Mouse (Mus musculus): ENCODE results near the gene Rabgap1l.
A peak's percentile ranks its signal among the peaks of the same experiment; 100 is the strongest.
"Not testable (repeated sequence)": the region's sequence is repeated elsewhere in the genome, so short reads cannot be mapped to it uniquely, and the experiment has no call there.

The Rabgap1l gene

DNA sequence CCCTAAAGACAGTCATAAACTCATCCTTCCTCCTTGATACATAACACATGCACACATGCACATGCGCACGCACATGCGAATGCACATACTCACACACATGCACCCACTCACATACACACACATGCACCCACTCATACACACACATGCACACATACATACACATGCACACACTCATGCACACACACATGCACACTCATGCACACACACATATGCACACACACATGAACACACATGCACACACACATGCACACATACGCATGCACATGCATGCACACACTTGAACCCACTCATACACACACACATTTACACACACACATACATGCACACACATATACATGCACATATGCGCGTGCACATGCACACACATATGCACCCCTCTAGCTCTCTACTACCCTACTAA is 89.2 kb downstream of the Rabgap1l start:
- DNase-seq (ENCODE audit: low read depth, low spot score), result no peak

DNA sequence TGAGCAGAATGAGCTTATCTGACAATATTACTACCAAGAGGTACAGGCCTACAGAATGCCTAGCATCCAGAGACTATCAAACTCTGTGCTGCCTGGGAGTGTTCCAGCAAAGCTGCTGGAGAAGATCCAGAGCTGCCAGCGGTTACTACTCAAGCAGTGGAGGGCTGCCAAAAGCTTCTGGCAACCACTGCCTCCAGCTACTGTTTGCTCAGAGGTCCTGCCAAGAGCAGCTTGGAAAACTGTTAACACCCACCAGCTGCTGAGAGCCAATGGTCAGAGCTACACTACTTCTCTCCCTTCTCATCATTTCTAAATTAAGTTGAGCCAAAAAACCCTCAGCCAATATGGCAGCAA is 99.9 kb downstream of the Rabgap1l start:
- DNase-seq (ENCODE audit: low read depth, low spot score), result peak; percentile 91

DNA sequence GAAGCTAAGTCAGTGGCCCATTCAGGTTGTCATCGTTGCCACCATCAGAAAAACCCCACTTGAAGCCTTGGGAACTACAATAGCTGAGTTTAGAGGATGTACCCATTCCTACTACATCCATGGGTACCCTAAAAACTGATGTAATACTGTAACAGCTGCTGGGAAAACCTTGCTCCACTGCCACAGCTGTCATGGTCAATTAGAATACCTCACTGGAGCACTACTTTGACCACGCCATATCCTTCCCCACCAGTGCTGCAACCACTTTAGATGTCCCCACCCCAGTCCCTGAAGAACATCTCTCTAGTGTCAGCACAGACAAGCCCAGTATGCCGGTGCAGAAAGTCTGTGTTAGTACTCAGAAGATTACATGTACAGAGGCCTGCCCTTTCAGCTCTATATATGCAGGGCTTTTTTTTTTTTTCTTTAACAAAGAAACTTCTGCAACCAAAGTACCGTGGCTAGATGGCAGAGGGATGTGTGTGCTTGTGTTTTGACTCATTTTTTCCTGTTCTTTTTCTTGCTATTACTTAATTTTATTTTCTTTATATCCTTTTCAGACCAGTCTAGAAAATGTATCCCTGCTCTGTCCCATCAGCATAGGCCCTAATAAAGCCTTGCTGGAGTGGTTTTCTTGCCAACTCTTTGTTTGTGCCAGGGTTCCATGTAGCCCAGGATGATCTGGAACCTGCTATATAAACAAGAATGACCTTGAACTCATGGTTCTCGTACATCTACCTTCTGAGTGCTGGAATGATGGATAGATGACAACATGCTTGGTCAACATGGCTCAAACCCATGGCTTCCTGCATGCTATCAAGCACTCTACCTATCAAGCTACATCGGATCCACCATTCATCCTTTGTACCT is 100.6 kb downstream of the Rabgap1l start:
- DNase-seq (ENCODE audit: low read depth, low spot score), result no peak

DNA sequence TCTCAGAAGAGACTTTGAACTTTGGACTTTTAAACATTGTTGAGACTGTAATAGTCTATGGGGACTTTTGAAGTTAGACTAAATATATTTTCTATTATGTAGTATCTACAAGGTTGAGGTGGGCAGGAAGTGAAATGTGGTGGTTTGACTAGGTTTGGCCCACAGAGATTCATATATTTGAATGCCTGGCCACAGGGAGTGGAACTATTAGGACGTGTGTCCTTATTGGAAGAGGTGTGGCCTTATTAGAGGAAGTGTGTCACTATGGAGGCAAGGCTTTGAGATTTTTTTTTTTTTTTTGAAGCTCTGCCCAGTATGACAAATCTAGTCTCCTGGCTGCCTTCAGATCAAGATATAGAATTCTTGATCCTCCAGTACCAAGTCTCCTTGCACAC is 101.8 kb downstream of the Rabgap1l start:
- no peak for DNase-seq (ENCODE audit: low read depth, low spot score)

DNA sequence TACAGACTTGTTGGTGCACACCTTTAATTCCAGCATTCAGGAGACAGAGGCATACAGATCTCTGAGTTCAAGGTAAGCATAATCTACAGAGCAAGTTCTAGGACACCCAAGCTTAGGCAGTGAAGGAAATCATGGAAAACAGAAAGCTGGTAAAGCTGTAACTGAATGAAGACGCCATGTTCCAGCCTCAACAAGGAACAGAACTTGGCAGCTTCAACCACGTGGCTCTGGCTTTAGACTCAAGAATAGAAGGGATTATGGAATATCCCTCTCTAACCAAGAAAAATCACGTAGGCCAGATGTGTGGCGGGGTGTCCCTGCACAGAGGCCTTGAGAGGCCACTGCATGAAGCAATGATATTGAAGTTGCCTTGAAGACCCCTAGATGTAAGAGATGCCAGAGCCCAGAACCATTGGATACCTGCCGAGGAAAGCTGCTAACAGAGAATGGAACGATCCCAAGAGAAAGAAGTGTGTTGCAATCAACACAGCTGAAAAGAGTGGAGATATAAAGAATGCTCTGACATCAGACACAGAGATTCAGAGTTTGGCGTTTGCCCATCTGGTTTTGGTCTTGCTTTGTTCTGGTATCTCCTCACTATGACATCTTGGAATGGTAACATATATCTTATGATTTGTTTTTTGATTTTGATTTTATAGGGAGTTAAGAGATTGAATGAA is 102.4 kb downstream of the Rabgap1l start:
- DNase-seq (ENCODE audit: low read depth, low spot score), result no peak

DNA sequence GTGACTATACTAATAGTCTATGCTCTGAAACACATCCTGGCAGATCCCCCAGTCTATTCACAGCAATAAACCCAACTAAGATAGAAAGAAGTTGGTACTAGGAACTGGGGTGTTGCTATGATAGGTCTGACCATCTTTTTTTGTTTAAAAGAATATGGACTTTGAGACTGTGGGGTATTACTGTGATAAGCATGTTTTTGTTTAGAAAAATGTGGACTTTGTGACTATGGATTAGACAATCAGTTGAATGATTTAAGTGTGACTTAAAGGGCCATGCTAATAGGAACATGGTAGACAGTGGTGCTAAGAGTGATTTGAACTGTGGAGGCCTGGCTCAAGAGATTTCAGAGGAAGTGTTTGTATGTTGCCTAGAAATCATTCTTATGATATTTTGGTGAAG is 103.5 kb downstream of the Rabgap1l start:
- no peak for DNase-seq (ENCODE audit: low read depth, low spot score)

DNA sequence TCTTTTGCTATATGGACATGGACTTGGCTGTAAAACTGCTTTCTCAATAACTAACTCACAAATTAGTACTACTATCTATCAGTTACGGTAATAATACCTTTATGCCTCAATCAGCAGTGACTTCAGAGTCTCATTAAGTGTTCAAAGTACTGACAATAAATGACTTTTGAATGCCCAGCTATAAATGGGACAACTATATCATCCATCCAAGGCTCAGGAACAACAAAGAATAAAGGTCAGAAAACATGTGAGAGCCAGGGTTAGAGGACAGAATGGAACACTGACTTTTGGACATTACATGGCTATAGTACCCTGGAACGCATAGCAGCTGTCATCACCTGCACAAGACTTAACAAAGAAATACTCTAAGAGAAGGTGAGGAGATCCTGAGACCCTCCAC is 108.8 kb downstream of the Rabgap1l start:
- DNase-seq (ENCODE audit: low read depth, low spot score), result no peak

DNA sequence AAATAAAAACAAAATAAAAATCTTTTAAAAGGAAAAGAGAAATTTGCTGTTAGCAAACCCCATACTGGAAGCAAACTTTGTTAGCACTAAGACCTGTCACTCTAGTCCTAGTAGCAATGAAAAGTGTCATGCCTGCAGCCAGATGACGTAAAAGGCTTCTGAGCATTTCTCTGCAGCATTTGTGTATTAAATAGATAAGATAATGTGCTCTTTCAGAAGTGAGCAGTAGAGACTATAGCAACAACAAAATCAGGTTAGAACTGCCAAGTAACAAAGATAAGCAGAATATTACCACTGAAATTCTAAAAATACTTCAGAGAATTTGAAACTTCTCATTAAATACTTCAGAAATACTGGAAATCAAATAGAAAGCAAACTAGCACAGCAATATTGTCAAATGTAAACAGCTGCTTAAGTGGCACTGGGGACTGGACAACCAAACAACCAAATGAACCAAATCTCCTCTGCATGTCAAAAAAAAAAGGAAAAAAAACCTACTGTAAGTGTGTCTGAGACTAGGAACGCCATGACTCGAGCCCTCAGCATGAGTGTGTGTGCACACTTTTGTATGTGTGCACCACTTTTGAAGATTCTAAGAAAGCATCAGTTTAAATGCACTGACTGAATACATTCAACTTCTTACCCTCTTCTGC is 111.5 kb downstream of the Rabgap1l start:
- DNase-seq (ENCODE audit: low read depth, low spot score), result no peak

DNA sequence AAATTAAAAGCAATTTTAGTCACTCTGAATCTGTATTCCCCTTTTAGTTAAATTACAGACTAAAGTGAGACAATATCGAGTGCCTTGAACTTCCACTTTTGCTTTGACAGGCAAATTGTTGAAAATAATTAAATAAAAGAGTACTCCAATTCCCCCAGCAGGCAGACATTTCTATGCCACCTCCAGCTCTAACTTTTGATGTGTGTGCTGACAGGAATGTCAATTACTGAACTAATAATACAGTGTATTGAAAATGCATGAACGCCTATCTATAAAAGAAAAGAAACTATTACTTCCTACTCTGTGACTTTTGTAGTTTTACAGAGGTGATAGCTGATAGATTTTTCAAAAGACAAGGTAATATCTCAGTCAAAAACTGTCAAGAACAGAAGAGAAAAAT is 118.2 kb downstream of the Rabgap1l start:
- no peak for DNase-seq (ENCODE audit: low read depth, low spot score)

DNA sequence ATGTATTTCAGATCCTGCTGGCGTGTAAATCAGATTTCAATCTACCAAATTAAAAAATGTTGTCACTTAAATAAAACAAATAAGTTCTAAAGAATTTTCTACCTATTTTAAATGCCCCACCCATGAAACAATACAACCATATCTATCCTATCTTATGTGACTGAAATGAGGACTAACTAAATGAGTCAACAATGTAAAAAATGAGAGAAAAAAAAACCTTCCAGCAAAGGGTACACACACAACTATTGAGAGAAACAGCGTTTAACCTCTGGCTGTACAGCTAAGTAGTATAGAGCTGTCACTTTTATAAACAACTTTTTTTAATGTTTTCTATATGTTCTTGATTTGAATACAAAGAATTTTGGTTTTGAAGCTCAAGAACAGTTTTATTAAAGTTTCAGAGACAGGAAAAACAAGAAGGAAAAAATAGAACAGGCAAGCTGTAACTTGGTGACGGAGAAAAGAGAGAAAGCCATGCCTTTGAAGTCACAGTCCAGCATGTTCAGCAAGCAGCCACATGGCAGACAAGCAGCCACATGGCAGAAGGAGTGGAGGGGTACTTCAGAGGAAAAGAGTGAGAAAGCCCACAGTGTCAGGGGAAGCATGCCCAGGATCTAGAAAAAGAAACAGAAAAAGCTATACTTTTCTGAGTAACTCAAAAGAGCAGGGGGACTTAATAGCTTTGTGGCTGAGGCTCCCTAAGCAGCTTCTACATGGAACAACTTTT is 120.8 kb downstream of the Rabgap1l start:
- peak; percentile 26 for DNase-seq (ENCODE audit: low read depth, low spot score)

DNA sequence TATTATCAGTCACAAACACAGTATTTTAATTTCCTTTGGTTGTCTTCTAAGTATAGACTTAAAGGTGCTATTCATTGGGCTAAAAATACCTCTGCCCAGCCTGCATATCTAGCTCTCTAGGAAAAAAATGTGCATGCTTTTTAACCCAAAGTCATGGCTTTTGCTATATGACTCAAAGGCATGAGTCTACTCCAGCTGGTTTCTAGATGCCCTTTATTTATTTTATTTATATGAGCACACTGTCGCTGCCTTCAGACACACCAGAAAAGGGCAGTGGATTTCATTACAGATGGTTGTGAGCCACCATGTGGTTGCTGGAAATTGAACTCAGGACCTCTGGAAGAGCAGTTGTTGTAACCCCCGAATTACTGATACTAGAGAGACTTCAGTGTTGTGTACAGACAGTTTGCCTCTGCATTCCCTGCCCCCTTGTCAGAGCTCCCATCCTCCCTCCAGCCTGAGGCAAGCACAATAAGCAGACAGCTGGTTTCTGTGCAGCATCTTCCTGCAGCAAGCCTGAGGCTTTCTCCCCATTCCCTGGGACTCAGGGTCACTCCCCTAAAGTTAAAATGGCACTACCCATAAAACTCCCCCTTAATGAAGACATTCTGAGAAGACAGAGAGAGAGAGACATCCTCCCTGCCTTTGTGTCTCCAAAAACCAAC is 137.1 kb downstream of the Rabgap1l start:
- DNase-seq (ENCODE audit: low read depth, low spot score), result no peak

DNA sequence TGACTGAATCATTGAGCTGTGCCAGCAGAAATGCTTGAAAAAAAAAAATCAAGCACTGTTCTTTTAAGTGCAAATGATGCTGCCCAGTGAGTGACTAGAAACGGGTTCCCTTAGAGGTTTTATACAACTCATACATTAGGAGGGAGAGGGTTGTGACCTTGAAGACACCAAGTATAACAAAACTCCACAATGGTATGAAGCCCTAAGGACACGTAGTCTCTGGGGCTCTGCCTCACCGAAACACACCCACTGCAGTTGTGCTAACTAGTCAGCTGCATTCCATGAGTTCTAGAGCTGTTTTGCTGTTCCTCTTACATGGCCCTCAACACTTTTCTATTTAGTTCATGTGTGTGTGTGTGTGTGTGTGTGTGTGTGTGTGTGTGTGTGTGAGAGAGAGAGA is 141.3 kb downstream of the Rabgap1l start:
- no peak for DNase-seq (ENCODE audit: low read depth, low spot score)

DNA sequence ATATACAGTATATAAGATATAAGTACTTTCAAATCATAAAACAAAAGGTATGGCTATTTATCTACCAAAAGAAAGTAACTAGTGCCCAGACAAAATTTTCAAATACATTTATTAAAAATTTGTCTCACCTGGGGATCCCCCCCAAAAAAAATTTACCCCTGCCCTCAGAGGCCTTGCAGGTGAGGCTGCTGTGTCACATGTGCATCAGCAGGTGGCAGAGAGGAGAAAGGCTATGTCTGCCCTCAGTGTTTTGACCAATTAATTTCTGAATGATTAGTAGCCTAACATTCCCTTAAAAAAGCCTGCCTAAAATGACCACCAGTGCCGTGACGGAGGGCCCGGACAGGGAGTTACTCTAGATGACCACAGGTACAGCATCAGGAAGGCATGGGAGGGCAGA is 147.6 kb downstream of the Rabgap1l start:
- DNase-seq (ENCODE audit: low read depth, low spot score), result no peak

DNA sequence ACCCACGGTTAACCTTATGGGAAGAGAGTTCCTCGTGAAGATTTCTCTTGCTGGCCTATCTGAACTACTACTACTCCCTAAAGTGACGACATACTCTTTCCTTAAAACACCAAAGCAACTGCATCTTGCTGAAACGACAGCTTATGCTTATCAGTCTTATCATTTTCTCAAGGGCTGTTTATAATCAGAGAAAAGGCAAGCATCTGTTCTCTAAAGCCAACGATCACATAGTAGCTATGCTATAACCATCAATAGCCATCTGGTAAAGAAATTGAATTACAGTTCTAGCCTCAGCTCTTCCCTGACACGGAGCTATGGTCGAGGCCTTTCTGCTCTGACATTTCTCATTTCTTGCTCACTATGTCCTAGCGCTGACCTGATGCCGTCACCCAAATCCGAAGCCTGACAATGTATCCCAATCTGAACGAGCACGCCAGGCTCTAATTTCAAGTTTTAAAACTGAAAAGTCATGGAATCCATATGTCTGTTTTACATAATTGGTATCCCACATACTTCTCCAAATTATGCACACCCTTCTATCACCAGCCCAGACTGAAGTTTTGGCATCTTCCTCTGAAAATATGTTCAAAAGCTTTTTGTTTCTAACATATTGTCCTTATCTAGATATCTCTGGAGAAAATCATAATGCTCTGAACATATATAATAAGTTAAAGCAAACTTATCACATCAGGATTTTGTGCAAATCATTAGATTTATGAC is 164.6 kb downstream of the Rabgap1l start:
- DNase-seq (ENCODE audit: low read depth, low spot score), result no peak

DNA sequence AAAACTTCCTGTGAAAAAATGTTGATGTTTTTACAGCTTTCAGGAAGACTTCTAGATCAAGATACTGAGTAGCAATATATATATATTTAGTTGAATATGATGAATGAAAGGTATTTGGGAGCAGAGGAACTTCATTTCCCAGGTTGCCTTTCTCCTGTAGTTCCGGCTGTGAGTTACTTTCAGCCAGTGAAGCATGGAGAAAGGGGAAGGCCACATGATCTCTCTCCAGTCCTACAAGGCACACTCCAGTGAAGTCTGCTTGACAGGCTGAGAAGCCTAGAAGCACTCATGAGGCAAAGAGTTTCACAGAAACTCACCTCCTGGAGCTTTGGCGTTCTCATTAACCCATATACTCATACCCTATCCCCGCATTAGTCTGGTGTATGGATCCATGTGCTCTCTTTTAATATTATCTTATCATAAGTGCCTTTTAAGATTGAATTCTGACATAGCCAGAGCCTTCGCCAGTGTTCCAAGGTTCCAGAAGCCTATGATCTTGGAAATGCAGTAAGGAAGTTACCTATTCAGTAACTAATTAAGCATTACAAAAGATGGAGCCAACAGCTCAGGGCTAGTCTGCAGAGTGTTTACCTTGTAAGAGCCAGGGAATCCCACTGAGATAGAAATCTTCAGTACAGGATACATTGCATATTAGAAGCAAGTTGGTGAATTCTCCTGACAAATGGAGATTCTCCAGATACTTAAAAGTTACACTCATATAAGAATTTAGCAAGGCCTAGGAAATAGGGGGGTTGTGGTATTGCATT is 168.5 kb downstream of the Rabgap1l start:
- not testable (repeated sequence) for DNase-seq (ENCODE audit: low read depth, low spot score)

DNA sequence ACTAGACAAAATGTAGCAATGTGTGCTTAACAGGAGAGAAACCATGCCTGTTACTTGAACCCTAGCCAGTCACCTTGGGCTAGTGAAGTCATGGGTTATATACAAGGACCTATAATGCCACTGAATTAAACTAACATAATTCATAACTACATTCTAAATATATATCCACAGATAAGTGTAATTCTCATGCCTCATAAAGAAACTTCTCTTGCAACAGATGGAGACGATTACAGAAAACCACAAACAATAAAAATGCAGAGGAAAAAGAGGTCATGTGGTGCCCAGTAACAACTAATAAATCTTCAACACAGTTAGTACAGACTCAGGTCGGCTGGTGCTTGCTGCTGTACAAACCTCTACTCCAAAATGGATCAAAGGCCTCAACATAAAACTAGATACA is 174.8 kb downstream of the Rabgap1l start:
- no peak for DNase-seq (ENCODE audit: low read depth, low spot score)

DNA sequence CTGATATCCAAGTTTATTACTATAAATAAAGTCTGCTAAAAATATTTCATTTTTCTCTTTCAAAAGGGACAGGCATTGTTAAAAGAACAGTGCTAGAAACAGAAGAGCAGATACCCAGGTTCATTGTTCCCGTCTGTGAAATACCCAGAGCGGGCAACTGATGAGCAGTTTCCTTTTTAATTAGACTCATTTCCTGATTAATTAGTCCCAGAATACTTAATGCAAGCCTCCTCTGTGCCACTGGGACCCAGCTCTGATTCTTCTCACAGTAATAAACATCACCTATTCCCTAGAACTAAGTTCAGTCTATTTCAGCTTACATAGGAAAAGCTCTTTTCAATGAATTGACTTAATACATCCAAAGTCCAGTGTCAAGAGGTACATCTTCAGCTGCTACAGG is 186.6 kb downstream of the Rabgap1l start:
- no peak for DNase-seq (ENCODE audit: low read depth, low spot score)

DNA sequence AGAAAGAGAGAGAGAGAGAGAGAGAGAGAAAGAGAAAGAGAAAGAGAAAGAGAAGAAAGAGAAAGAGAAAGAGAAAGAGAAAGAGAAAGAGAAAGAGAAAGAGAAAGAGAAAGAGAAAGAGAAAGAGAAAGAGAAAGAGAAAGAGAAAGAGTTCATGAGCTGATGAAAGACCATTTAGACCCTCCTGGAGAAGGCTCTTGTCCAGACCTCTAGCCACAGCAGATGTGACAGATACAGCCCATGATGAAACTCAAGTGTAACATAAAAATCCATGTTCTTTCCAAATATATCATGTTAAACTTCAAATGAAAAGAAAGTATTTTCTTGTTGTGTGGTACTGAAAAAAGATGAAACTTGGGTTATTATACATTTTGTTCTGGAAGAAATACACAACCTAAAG is 189.7 kb downstream of the Rabgap1l start:
- not testable (repeated sequence) for DNase-seq (ENCODE audit: low read depth, low spot score)

DNA sequence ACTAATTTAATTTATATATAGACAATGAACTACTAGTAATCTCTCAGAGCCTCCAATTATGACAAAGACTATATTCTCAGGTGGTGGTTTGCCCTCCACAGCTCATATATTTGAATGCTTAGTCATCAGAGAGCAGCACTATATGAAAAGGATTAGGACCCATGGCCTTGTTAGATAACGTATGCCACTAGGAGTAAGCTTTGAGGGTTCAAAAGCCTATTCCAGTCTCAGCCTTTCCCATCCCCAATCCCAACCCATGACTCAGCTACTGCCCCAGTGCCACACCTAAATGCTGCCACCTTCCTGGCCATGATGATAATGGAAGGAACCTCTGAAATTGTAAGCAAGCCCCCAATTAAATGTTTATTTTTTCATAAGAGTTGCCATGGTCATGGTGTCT is 195.6 kb downstream of the Rabgap1l start:
- no peak for DNase-seq (ENCODE audit: low read depth, low spot score)

DNA sequence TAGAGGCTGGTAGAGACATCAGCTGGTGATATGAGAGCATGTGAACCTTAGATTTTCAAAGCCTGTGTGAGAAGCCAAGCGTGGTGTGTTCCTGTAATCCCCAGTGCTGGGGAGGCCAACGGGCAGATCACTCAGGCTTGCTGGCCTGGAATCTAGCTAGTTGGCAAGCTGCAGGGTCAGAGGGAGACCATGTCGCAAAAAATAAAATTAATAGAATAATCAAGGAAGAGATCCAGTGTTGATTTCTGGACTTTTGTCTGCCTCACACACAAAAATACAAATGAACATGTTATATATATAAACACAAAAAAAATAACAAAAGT is 196.1 kb downstream of the Rabgap1l start:
- DNase-seq (ENCODE audit: low read depth, low spot score), result no peak

Measured in telencephalon, adult 2 months (tissue).